Mouse (Mus musculus) intestine, postnatal 0 days (tissue): Measurements from ENCODE around the gene Epn2. TPM values are rescaled to one million over a fixed set of nuclear protein-coding genes. Genes with fewer than 3 reads are reported as not detected.

ENCODE experiments used
- ATAC-seq: fragments of 200-750 bp; cut with Nextera tagmentation; 2 replicates; pipeline ENCODE4 v1.8.0; 2017; ENCODE audit warnings: mild to moderate bottlenecking, moderate TSS enrichment, moderate library complexity
- H3K27ac ChIP-seq: fragments of 300-500 bp; sonication (generic); 2 replicates; pipeline ENCODE4 v1.5.1; 2014; ENCODE audit warnings: mild to moderate bottlenecking, low read depth, low read length, moderate library complexity
- H3K27me3 ChIP-seq: fragments of 300-500 bp; sonication (generic); replicated peaks from 2 replicates; pipeline ENCODE4 v1.6.1; 2014; ENCODE audit warnings: low read length, mixed read lengths; ENCODE audit not compliant: control insufficient read depth, insufficient read depth
- H3K36me3 ChIP-seq: fragments of 300-500 bp; sonication (generic); 2 replicates; pipeline ENCODE4 v1.6.1; 2014; ENCODE audit warnings: mild to moderate bottlenecking, moderate library complexity; ENCODE audit not compliant: control insufficient read depth, insufficient read depth
- H3K4me1 ChIP-seq: fragments of 300-500 bp; sonication (generic); replicated peaks from 2 replicates; pipeline ENCODE4 v1.6.1; 2014; ENCODE audit warnings: antibody characterized with exemption, low read length, mixed read lengths; ENCODE audit not compliant: control insufficient read depth, insufficient read depth
- H3K4me2 ChIP-seq: fragments of 300-500 bp; sonication (generic); replicated peaks from 2 replicates; pipeline ENCODE4 v1.6.1; 2014; ENCODE audit warnings: low read depth, mild to moderate bottlenecking, moderate library complexity
- H3K4me3 ChIP-seq: fragments of 300-500 bp; sonication (generic); 2 replicates; pipeline ENCODE4 v1.5.1; 2014; ENCODE audit warnings: low read depth, low read length
- H3K9ac ChIP-seq: fragments of 300-500 bp; sonication (generic); 2 replicates; pipeline ENCODE4 v1.6.1; 2014; ENCODE audit warnings: mild to moderate bottlenecking, low read depth, low read length
- H3K9me3 ChIP-seq: fragments of 300-500 bp; sonication (generic); 2 replicates; pipeline ENCODE4 v1.6.1; 2016; ENCODE audit warnings: mixed run types; ENCODE audit not compliant: control insufficient read depth
- CTCF ChIP-seq: sonication (generic); IDR thresholded peaks from 2 replicates; pipeline ENCODE4 v1.5.1; 2016; ENCODE audit warnings: low read depth, mild to moderate bottlenecking, control low read depth, antibody characterized with exemption, moderate library complexity
- WGBS: fragments of 180-500 bp; shearing (Covaris S2); extraction: QIAGEN DNeasy Blood & Tissue Kit; methylation state at CpG from one replicate; pipeline ENCODE4 v1.1.7; 2014; 5-methylcytosine and 5-hydroxymethylcytosine counted together
- polyA plus RNA-seq: library from polyadenylated mRNA; unstranded; fragments of >200 nt; fragmentation: Nextera tagmentation; extraction: Ambion mirVana; gene quantifications from 2 replicates; pipeline ENCODE4 v1.2.1, GENCODE M21; 2015

Epn2 gene
- polyA plus RNA-seq, 1 experiment from 2014 or later: 13.5 TPM

- no peak for ATAC-seq
- Histone ChIP-seq H3K36me3 (peaks cover 12% of the 10 kb centered on the region), H3K4me3 (no peak overlapping the region), H3K27me3 (no peaks in the 10 kb centered on the region), H3K9me3 (no peaks in the 10 kb centered on the region), H3K4me1 (0 out of 2 replicates have a peak, but pooled peaks cover 3% of the 10 kb centered on the region), H3K9ac (no peak overlapping the region), H3K27ac (no peak overlapping the region), H3K4me2 (no peak overlapping the region)
- WGBS: 82% methylated on average over 7 of the region's 7 CpGs
- no peak for TF ChIP-seq CTCF
Measured at GRCm38 (mm10) chr11:61540642-61541041, 38.8 kb downstream of the Epn2 start.

GRCm38 (mm10) chr11:61537362-61537761, 42.1 kb downstream of the Epn2 start:
- no peak overlapping the region for H3K9ac ChIP-seq
- no peak for TF ChIP-seq CTCF
- WGBS: 89% methylated on average over 3 of the region's 3 CpGs
- H3K27ac ChIP-seq: no peak overlapping the region
- H3K36me3 ChIP-seq: peaks cover 10% of the 10 kb centered on the region
- ATAC-seq: no peak
- H3K4me1 ChIP-seq: no peaks in the 10 kb centered on the region
- H3K4me2 ChIP-seq: no peak overlapping the region
- no peaks in the 10 kb centered on the region for H3K27me3 ChIP-seq
- H3K4me3 ChIP-seq: no peak overlapping the region
- no peaks in the 10 kb centered on the region for H3K9me3 ChIP-seq

- 32% methylated on average over 3 of the region's 3 CpGs for WGBS
Measured at GRCm38 (mm10) chr11:61536952-61537351, 42.5 kb downstream of the Epn2 start.

GRCm38 (mm10) chr11:61535530-61535929, 44.0 kb downstream of the Epn2 start:
- no peak overlapping the region for H3K4me3 ChIP-seq
- no peaks in the 10 kb centered on the region for H3K9me3 ChIP-seq
- H3K4me2 ChIP-seq: no peak overlapping the region
- no peaks in the 10 kb centered on the region for H3K4me1 ChIP-seq
- WGBS: 56% methylated on average over 1 of the region's 1 CpGs
- H3K27me3 ChIP-seq: no peaks in the 10 kb centered on the region
- peaks cover 15% of the 10 kb centered on the region for H3K36me3 ChIP-seq
- H3K9ac ChIP-seq: no peak overlapping the region
- no peak for ATAC-seq
- H3K27ac ChIP-seq: no peak overlapping the region
- TF ChIP-seq CTCF: no peak

More at GRCm38 (mm10) chr11:61536952-61537351, 42.5 kb downstream of the Epn2 start:
- no peak overlapping the region for H3K4me2 ChIP-seq
- no peak overlapping the region for H3K4me3 ChIP-seq
- ATAC-seq: no peak
- peaks cover 10% of the 10 kb centered on the region for H3K36me3 ChIP-seq
- TF ChIP-seq CTCF: no peak
- H3K27me3 ChIP-seq: no peaks in the 10 kb centered on the region
- H3K27ac ChIP-seq: no peak overlapping the region
- H3K9ac ChIP-seq: no peak overlapping the region
- no peaks in the 10 kb centered on the region for H3K9me3 ChIP-seq
- H3K4me1 ChIP-seq: no peaks in the 10 kb centered on the region

- Histone ChIP-seq H3K9me3 (no peaks in the 10 kb centered on the region), H3K9ac (no peak overlapping the region), H3K36me3 (peaks cover 9% of the 10 kb centered on the region; the same call in 1 of the 2 replicates), H3K27me3 (no peaks in the 10 kb centered on the region), H3K4me3 (no peak overlapping the region), H3K4me1 (no peaks in the 10 kb centered on the region), H3K27ac (no peak overlapping the region), H3K4me2 (no peak overlapping the region)
- 80% methylated on average over 5 of the region's 5 CpGs for WGBS
- no peak for TF ChIP-seq CTCF
- no peak for ATAC-seq
Measured at GRCm38 (mm10) chr11:61533571-61533970, 45.9 kb downstream of the Epn2 start.

- 95% methylated on average over 2 of the region's 2 CpGs for WGBS
Measured at GRCm38 (mm10) chr11:61532820-61533219, 46.7 kb downstream of the Epn2 start.

GRCm38 (mm10) chr11:61529268-61529713, 50.2 kb downstream of the Epn2 start:
- H3K27ac ChIP-seq: no peak overlapping the region
- ATAC-seq: peak; percentile 54; the same call in 1 of the 2 replicates
- H3K4me1 ChIP-seq: no peaks in the 10 kb centered on the region
- 47% methylated on average over 4 of the region's 4 CpGs for WGBS
- no peaks in the 10 kb centered on the region for H3K9me3 ChIP-seq
- H3K4me3 ChIP-seq: no peak overlapping the region
- H3K9ac ChIP-seq: no peak overlapping the region
- no peaks in the 10 kb centered on the region for H3K27me3 ChIP-seq
- TF ChIP-seq CTCF: no peak
- H3K36me3 ChIP-seq: peaks cover 9% of the 10 kb centered on the region; the same call in 1 of the 2 replicates
- H3K4me2 ChIP-seq: no peak overlapping the region

More at GRCm38 (mm10) chr11:61532820-61533219, 46.7 kb downstream of the Epn2 start:
- no peak for ATAC-seq
- no peaks in the 10 kb centered on the region for H3K4me1 ChIP-seq
- no peak overlapping the region for H3K4me2 ChIP-seq
- no peak overlapping the region for H3K4me3 ChIP-seq
- TF ChIP-seq CTCF: no peak
- H3K27me3 ChIP-seq: no peaks in the 10 kb centered on the region
- no peak overlapping the region for H3K27ac ChIP-seq
- peaks cover 9% of the 10 kb centered on the region; the same call in 1 of the 2 replicates for H3K36me3 ChIP-seq
- no peaks in the 10 kb centered on the region for H3K9me3 ChIP-seq
- no peak overlapping the region for H3K9ac ChIP-seq
